Mouse (Mus musculus) myocyte (in vitro differentiated cells): ENCODE results near the gene Gm20388. TPM values are rescaled to one million over a fixed set of nuclear protein-coding genes. Genes with fewer than 3 reads are reported as not detected.

ENCODE experiments used
- H3K27me3 ChIP-seq: one replicate; pipeline ENCODE4 v1.6.1; 2011; ENCODE audit not compliant: control insufficient read depth, insufficient read depth, insufficient read length
- H3K36me3 ChIP-seq: one replicate; pipeline ENCODE4 v1.6.1; 2011; ENCODE audit not compliant: control insufficient read depth, insufficient read depth
- H3K4me2 ChIP-seq: one replicate; pipeline ENCODE4 v1.6.1; 2011; ENCODE audit warnings: low read depth, control low read depth
- H3K4me3 ChIP-seq: one replicate; pipeline ENCODE4 v1.5.1; 2011; ENCODE audit warnings: mild to moderate bottlenecking, control low read depth, moderate library complexity
- H3K79me2 ChIP-seq: one replicate; pipeline ENCODE4 v1.6.1; 2011; ENCODE audit not compliant: control insufficient read depth, insufficient read depth
- H3ac ChIP-seq: one replicate; pipeline ENCODE4 v1.6.1; 2011; ENCODE audit not compliant: control insufficient read depth, insufficient read length
- CEBPB ChIP-seq: IDR thresholded peaks from 2 replicates; pipeline ENCODE4 v1.6.1; 2011; ENCODE audit warnings: mild to moderate bottlenecking, moderate library complexity; ENCODE audit not compliant: poor library complexity, insufficient read depth, severe bottlenecking
- E2F4 ChIP-seq: IDR thresholded peaks from one replicate; pipeline ENCODE4 v1.6.1; 2011; ENCODE audit warnings: mild to moderate bottlenecking, control low read depth, moderate library complexity; ENCODE audit not compliant: insufficient read depth
- MAX ChIP-seq: IDR thresholded peaks from one replicate; pipeline ENCODE4 v1.6.1; 2011; ENCODE audit warnings: low read depth, mild to moderate bottlenecking, control low read depth
- MYOD1 ChIP-seq, 3 experiments: IDR thresholded peaks; one replicate each; pipeline ENCODE4 v1.6.1; 2011; ENCODE audit warnings: control low read depth in 2 of 3, low read depth in 2 of 3, mild to moderate bottlenecking in 2 of 3, moderate library complexity in 1 of 3; ENCODE audit not compliant: insufficient read length in 2 of 3, control insufficient read depth in 1 of 3
- MYOG ChIP-seq, 3 experiments: IDR thresholded peaks; one replicate each; pipeline ENCODE4 v1.6.1; 2011; ENCODE audit warnings: control low read depth in 2 of 3, low read depth in 2 of 3, mild to moderate bottlenecking in 2 of 3; ENCODE audit not compliant: insufficient read length in 2 of 3, control insufficient read depth in 1 of 3, insufficient read depth in 1 of 3
- POLR2A ChIP-seq: IDR thresholded peaks from one replicate; pipeline ENCODE4 v1.6.1; 2011; ENCODE audit warnings: low read depth, mild to moderate bottlenecking, control low read depth, moderate library complexity; ENCODE audit not compliant: insufficient read length
- POLR2AphosphoS2 ChIP-seq: IDR thresholded peaks from one replicate; pipeline ENCODE4 v1.6.1; 2011; ENCODE audit warnings: low read depth, control low read depth; ENCODE audit not compliant: insufficient read length
- REST ChIP-seq: IDR thresholded peaks from one replicate; pipeline ENCODE4 v1.6.1; 2011; ENCODE audit warnings: mild to moderate bottlenecking, control low read depth, moderate library complexity; ENCODE audit not compliant: insufficient read depth, insufficient read length
- SRF ChIP-seq: IDR thresholded peaks from one replicate; pipeline ENCODE4 v1.6.1; 2011; ENCODE audit warnings: low read depth; ENCODE audit not compliant: control insufficient read depth, insufficient read length
- TCF12 ChIP-seq: IDR thresholded peaks from one replicate; pipeline ENCODE4 v1.6.1; 2011; ENCODE audit warnings: mild to moderate bottlenecking, control low read depth; ENCODE audit not compliant: poor library complexity, insufficient read depth, severe bottlenecking
- TCF3 ChIP-seq: IDR thresholded peaks from one replicate; pipeline ENCODE4 v1.6.1; 2011; ENCODE audit warnings: low read depth, control low read depth; ENCODE audit not compliant: insufficient read length
- USF1 ChIP-seq: IDR thresholded peaks from one replicate; pipeline ENCODE4 v1.6.1; 2011; ENCODE audit warnings: low read depth, mild to moderate bottlenecking, control low read depth, moderate library complexity
- polyA plus RNA-seq: library from polyadenylated mRNA; unstranded; fragments of >200 nt; fragmentation: generic; extraction: Trizol; gene quantifications from one replicate; pipeline ENCODE4 v1.2.1, GENCODE M21; 2012; ENCODE audit warnings: missing spikeins

Gene Gm20388
- polyA plus RNA-seq, 1 experiment, result 15.3 TPM

- Histone ChIP-seq H3K36me3 (no peaks in the 10 kb centered on the region), H3K4me3 (no peak overlapping the region), H3K4me2 (no peak overlapping the region), H3K27me3 (peaks cover 66% of the 10 kb centered on the region), H3ac (no peak overlapping the region), H3K79me2 (no peaks in the 10 kb centered on the region)
- TF ChIP-seq MYOG (IDR thresholded peaks at IDR 0.05; ENCODE audit: control insufficient read depth in 1 of 3, insufficient read depth in 1 of 3, insufficient read length in 2 of 3, low read depth in 2 of 3) (no peak), REST (no peak), CEBPB (no peak), TCF3 (no peak), E2F4 (no peak), POLR2AphosphoS2 (no peak), USF1 (no peak), POLR2A (no peak), MYOD1 (IDR thresholded peaks at IDR 0.05; ENCODE audit: control insufficient read depth in 1 of 3, insufficient read length in 2 of 3, low read depth in 2 of 3) (no peak), MAX (no peak), SRF (no peak), TCF12 (no peak)
Observed at GRCm38 (mm10) chr8:120872661-120873060, 962.0 kb downstream of the Gm20388 start.

GRCm38 (mm10) chr8:120876010-120876918, 965.6 kb downstream of the Gm20388 start:
- H3K79me2 ChIP-seq, result no peaks in the 10 kb centered on the region
- TF ChIP-seq MYOG (IDR thresholded peaks at IDR 0.05; ENCODE audit: control insufficient read depth in 1 of 3, insufficient read depth in 1 of 3, insufficient read length in 2 of 3, low read depth in 2 of 3) (no peak), CEBPB (no peak), E2F4 (no peak), REST (no peak), TCF12 (no peak), MYOD1 (IDR thresholded peaks at IDR 0.05; ENCODE audit: control insufficient read depth in 1 of 3, insufficient read length in 2 of 3, low read depth in 2 of 3) (no peak), TCF3 (no peak), POLR2A (no peak), USF1 (no peak), SRF (no peak), POLR2AphosphoS2 (no peak), MAX (no peak)
- no peak overlapping the region for H3K4me3 ChIP-seq
- peaks cover 71% of the 10 kb centered on the region for H3K27me3 ChIP-seq
- H3K36me3 ChIP-seq, result no peaks in the 10 kb centered on the region
- H3K4me2 ChIP-seq, result no peak overlapping the region
- H3ac ChIP-seq, result no peak overlapping the region

- Histone ChIP-seq H3K4me2 (no peak overlapping the region), H3ac (no peak overlapping the region), H3K4me3 (no peak overlapping the region), H3K36me3 (no peaks in the 10 kb centered on the region), H3K79me2 (no peaks in the 10 kb centered on the region), H3K27me3 (peaks cover 68% of the 10 kb centered on the region)
- no peak for TF ChIP-seq POLR2A
- no peak for TF ChIP-seq POLR2AphosphoS2
- no peak for TF ChIP-seq TCF3
- TF ChIP-seq REST, result no peak
Observed at GRCm38 (mm10) chr8:120877005-120877404, 966.4 kb downstream of the Gm20388 start.

- Histone ChIP-seq H3ac (no peak overlapping the region), H3K36me3 (no peaks in the 10 kb centered on the region), H3K4me3 (no peak overlapping the region), H3K79me2 (no peaks in the 10 kb centered on the region), H3K27me3 (peaks cover 71% of the 10 kb centered on the region), H3K4me2 (no peak overlapping the region)
- TF ChIP-seq POLR2A, result no peak
- no peak for TF ChIP-seq TCF3
- no peak for TF ChIP-seq E2F4
- TF ChIP-seq REST, result no peak
- TF ChIP-seq USF1, result no peak
- no peak for TF ChIP-seq MAX
- no peak for TF ChIP-seq CEBPB
- TF ChIP-seq POLR2AphosphoS2, result no peak
- no peak for TF ChIP-seq TCF12
- TF ChIP-seq MYOD1 (IDR thresholded peaks at IDR 0.05; ENCODE audit: control insufficient read depth in 1 of 3, insufficient read length in 2 of 3, low read depth in 2 of 3), result no peak
- no peak for TF ChIP-seq SRF
- no peak for TF ChIP-seq MYOG (IDR thresholded peaks at IDR 0.05; ENCODE audit: control insufficient read depth in 1 of 3, insufficient read depth in 1 of 3, insufficient read length in 2 of 3, low read depth in 2 of 3)
Observed at GRCm38 (mm10) chr8:120879928-120880327, 969.3 kb downstream of the Gm20388 start.

GRCm38 (mm10) chr8:120881634-120882033, 971.0 kb downstream of the Gm20388 start:
- no peak for TF ChIP-seq REST
- TF ChIP-seq TCF3, result no peak
- no peak for TF ChIP-seq TCF12
- TF ChIP-seq CEBPB, result no peak
- no peak for TF ChIP-seq POLR2A
- TF ChIP-seq MYOG (IDR thresholded peaks at IDR 0.05; ENCODE audit: control insufficient read depth in 1 of 3, insufficient read depth in 1 of 3, insufficient read length in 2 of 3, low read depth in 2 of 3), result no peak
- TF ChIP-seq SRF, result no peak
- TF ChIP-seq USF1, result no peak
- no peak for TF ChIP-seq MYOD1 (IDR thresholded peaks at IDR 0.05; ENCODE audit: control insufficient read depth in 1 of 3, insufficient read length in 2 of 3, low read depth in 2 of 3)
- no peak overlapping the region for H3ac ChIP-seq

More at GRCm38 (mm10) chr8:120881634-120882033, 971.0 kb downstream of the Gm20388 start:
- no peaks in the 10 kb centered on the region for H3K36me3 ChIP-seq
- H3K4me2 ChIP-seq, result no peak overlapping the region
- no peaks in the 10 kb centered on the region for H3K79me2 ChIP-seq
- peaks cover 66% of the 10 kb centered on the region for H3K27me3 ChIP-seq
- no peak overlapping the region for H3K4me3 ChIP-seq
